Mouse (Mus musculus): ENCODE results near the gene Ccdc107. TPM values are rescaled to one million over a fixed set of nuclear protein-coding genes. Genes with fewer than 3 reads are reported as not detected.

Ccdc107 gene
- total and polyA plus RNA-seq, 3 experiments, result 30.5 to 63.1 (median 33.4) TPM

- TF ChIP-seq NRF1 (IDR thresholded peaks at IDR 0.05; ENCODE audit: low read depth, low read length) (peak; percentile 28; the same call in 1 of the 2 replicates), CHD2 (IDR thresholded peaks at IDR 0.05; ENCODE audit: low read length) (peak; percentile 99), USF1 (IDR thresholded peaks at IDR 0.05; ENCODE audit: low read depth, low read length) (no peak), E2F4 (IDR thresholded peaks at IDR 0.05; ENCODE audit: insufficient replicate concordance, low read depth, low read length) (no peak), HCFC1 (IDR thresholded peaks at IDR 0.05; ENCODE audit: low read depth, low read length) (no peak), ETS1 (conservative IDR thresholded peaks at IDR 0.05; ENCODE audit: low read depth, low read length) (no peak)
- Histone ChIP-seq H3K36me3 (replicated peaks in 1 of 2; ENCODE audit: control insufficient read depth in 1 of 2, insufficient read depth in 1 of 2, low read length in 1 of 2) (no peaks in the 10 kb centered on the region), H3K9me3 (replicated peaks; ENCODE audit: low read length) (no peaks in the 10 kb centered on the region), H3K79me2 (replicated peaks; ENCODE audit: control insufficient read depth, extremely low read depth, insufficient read depth, poor library complexity, severe bottlenecking) (no peaks in the 10 kb centered on the region), H3K9ac (ENCODE audit: insufficient read depth, low read depth) (no peak overlapping the region), H3K4me1 (ENCODE audit: control insufficient read depth in 1 of 2, insufficient read depth in 2 of 2) (peaks cover 0 to 20% of the 10 kb centered on the region in 2 experiments; a peak in 2 of 4 replicates), H3K27me3 (replicated peaks) (peaks cover 61% of the 10 kb centered on the region), H3K4me3 (replicated peaks in 1 of 3; ENCODE audit: low read depth in 2 of 3, low read length in 2 of 3, poor library complexity in 1 of 3) (no peak overlapping the region), H3K4me2 (ENCODE audit: insufficient read depth, low read depth, poor library complexity, severe bottlenecking) (no peak overlapping the region), H3K27ac (ENCODE audit: insufficient read depth, low read depth) (no peak overlapping the region)
- dilution Hi-C loops (cut with MboI; ENCODE audit: extremely low pct_ligation_motif_present, extremely low pct_unique_long_range_greater_than_20kb, low sequenced_read_pairs), result no loop called here
- peak; percentile 79 for DNase-seq (ENCODE audit: extremely low read depth)
- in situ Hi-C loops (cut with MboI; ENCODE audit: low pct_ligation_motif_present, low pct_unique_long_range_greater_than_20kb, low sequenced_read_pairs), result no loop called here
Observed at GRCm38 (mm10) chr4:43519956-43520355, 27.3 kb downstream of the Ccdc107 start.

GRCm38 (mm10) chr4:43527880-43528279, 35.2 kb downstream of the Ccdc107 start:
- Histone ChIP-seq H3K4me2 (ENCODE audit: insufficient read depth, low read depth, poor library complexity, severe bottlenecking) (no peak overlapping the region), H3K36me3 (replicated peaks in 1 of 2; ENCODE audit: control insufficient read depth in 1 of 2, insufficient read depth in 1 of 2, low read length in 1 of 2) (peaks cover 21 to 31% of the 10 kb centered on the region in 2 experiments), H3K79me2 (replicated peaks; ENCODE audit: control insufficient read depth, extremely low read depth, insufficient read depth, poor library complexity, severe bottlenecking) (no peaks in the 10 kb centered on the region), H3K4me3 (replicated peaks in 1 of 3; ENCODE audit: low read depth in 2 of 3, low read length in 2 of 3, poor library complexity in 1 of 3) (no peak overlapping the region), H3K27me3 (replicated peaks) (peaks cover 22% of the 10 kb centered on the region), H3K4me1 (ENCODE audit: control insufficient read depth in 1 of 2, insufficient read depth in 2 of 2) (peaks cover 0 to 16% of the 10 kb centered on the region in 2 experiments; a peak in 2 of 4 replicates), H3K9ac (ENCODE audit: insufficient read depth, low read depth) (no peak overlapping the region), H3K9me3 (replicated peaks; ENCODE audit: low read length) (peaks cover 3% of the 10 kb centered on the region), H3K27ac (ENCODE audit: insufficient read depth, low read depth) (no peak overlapping the region)
- TF ChIP-seq SIN3A (IDR thresholded peaks at IDR 0.05; ENCODE audit: low read length) (no peak), JUN (IDR thresholded peaks at IDR 0.05; ENCODE audit: insufficient read depth, low read depth, low read length) (no peak), EP300 (IDR thresholded peaks at IDR 0.05; ENCODE audit: low read length) (no peak), RAD21 (IDR thresholded peaks at IDR 0.05; ENCODE audit: low read depth, low read length) (peak; percentile 36), SMC3 (IDR thresholded peaks at IDR 0.05; ENCODE audit: low read depth, low read length) (peak; percentile 24), TCF12 (IDR thresholded peaks at IDR 0.05; ENCODE audit: low read depth, low read length) (no peak), MAFK (IDR thresholded peaks at IDR 0.05; ENCODE audit: insufficient replicate concordance, low read length) (no peak), USF2 (conservative IDR thresholded peaks at IDR 0.05; ENCODE audit: low read depth, low read length) (no peak), ETS1 (conservative IDR thresholded peaks at IDR 0.05; ENCODE audit: low read depth, low read length) (no peak), CTCF (conservative IDR thresholded peaks at IDR 0.05 in 1 of 2, IDR thresholded peaks at IDR 0.05 in 1 of 2; ENCODE audit: low read depth in 2 of 2, low read length in 2 of 2) (peak; percentile 27 to 56; a peak in 2 of 4 replicates), NELFE (IDR thresholded peaks at IDR 0.05; ENCODE audit: low read depth, low read length) (no peak)
- DNase-seq (ENCODE audit: extremely low read depth), result peak; percentile 27
- dilution Hi-C loops (cut with MboI; ENCODE audit: extremely low pct_ligation_motif_present, extremely low pct_unique_long_range_greater_than_20kb, low sequenced_read_pairs) (no loop called here), in situ Hi-C loops (cut with MboI; ENCODE audit: low pct_ligation_motif_present, low pct_unique_long_range_greater_than_20kb, low sequenced_read_pairs) (no loop called here)
